Mouse (Mus musculus): ENCODE results near the gene Zfp354b.

The Zfp354b gene

GRCm38 (mm10) chr11:50931451-50931866 lies at the start of gene Zfp354b:
Zfp354b (minus strand) TSS chr11:50931633.
- DNase-seq (ENCODE audit: low spot score): peak; percentile 88

GRCm38 (mm10) chr11:50977216-50977615 lies 45.8 kb upstream of the Zfp354b start:
- no peak for DNase-seq (ENCODE audit: low spot score)

GRCm38 (mm10) chr11:50966230-50966629 lies 34.8 kb upstream of the Zfp354b start, which contains the start of gene Olfr1378:
Olfr1378 (plus strand) TSS chr11:50966530.
- no peak for DNase-seq (ENCODE audit: low spot score)

GRCm38 (mm10) chr11:50964886-50965285 lies 33.5 kb upstream of the Zfp354b start:
- no peak for DNase-seq (ENCODE audit: low spot score)

- DNase-seq (ENCODE audit: low spot score): no peak
These were observed 22.2 kb upstream of the Zfp354b start, which contains the start of gene Prop1 for GRCm38 (mm10) chr11:50953665-50954064. Prop1 (minus strand) TSS chr11:50953765.

GRCm38 (mm10) chr11:50952290-50952689 lies 20.9 kb upstream of the Zfp354b start:
- DNase-seq (ENCODE audit: low spot score): peak; percentile 51

- DNase-seq (ENCODE audit: low spot score): no peak
These were observed 12.1 kb upstream of the Zfp354b start, which contains the start of gene 4933414I15Rik for GRCm38 (mm10) chr11:50943506-50943905. 4933414I15Rik (minus strand) TSS chr11:50943765.

- DNase-seq (ENCODE audit: low spot score): no peak
These were observed 11.0 kb upstream of the Zfp354b start for GRCm38 (mm10) chr11:50942386-50942785.

GRCm38 (mm10) chr11:50939621-50940366 lies 8.4 kb upstream of the Zfp354b start:
- no peak for DNase-seq (ENCODE audit: low spot score)

- DNase-seq (ENCODE audit: low spot score): no peak
These were observed 7.0 kb upstream of the Zfp354b start for GRCm38 (mm10) chr11:50938435-50938834.

GRCm38 (mm10) chr11:50932040-50932439 lies 607 bp upstream of the Zfp354b start:
- DNase-seq (ENCODE audit: low spot score): no peak

GRCm38 (mm10) chr11:50931021-50931420 lies 412 bp downstream of the Zfp354b start:
- DNase-seq (ENCODE audit: low spot score): no peak

- DNase-seq (ENCODE audit: low spot score): no peak
These were observed 891 bp downstream of the Zfp354b start for GRCm38 (mm10) chr11:50930469-50931014.

- DNase-seq (ENCODE audit: low spot score): peak; percentile 85
These were observed 15.6 kb downstream of the Zfp354b start, which contains the start of gene Zfp2 for GRCm38 (mm10) chr11:50915671-50916320. Zfp2 (minus strand) TSS chr11:50916165.

GRCm38 (mm10) chr11:50914461-50914860 lies 17.0 kb downstream of the Zfp354b start:
- DNase-seq (ENCODE audit: low spot score): no peak

GRCm38 (mm10) chr11:50913301-50913700 lies 18.1 kb downstream of the Zfp354b start:
- no peak for DNase-seq (ENCODE audit: low spot score)

GRCm38 (mm10) chr11:50908136-50908535 lies 23.3 kb downstream of the Zfp354b start:
- no peak for DNase-seq (ENCODE audit: low spot score)

- DNase-seq (ENCODE audit: low spot score): no peak
These were observed 34.1 kb downstream of the Zfp354b start for GRCm38 (mm10) chr11:50897359-50897758.

GRCm38 (mm10) chr11:50892441-50892840 lies 39.0 kb downstream of the Zfp354b start:
- no peak for DNase-seq (ENCODE audit: low spot score)

- DNase-seq (ENCODE audit: low spot score): peak; percentile 93
These were observed 43.9 kb downstream of the Zfp354b start, which contains the start of gene Zfp454 for GRCm38 (mm10) chr11:50887390-50888128. Zfp454 (minus strand) TSS chr11:50887651.

- no peak for DNase-seq (ENCODE audit: low spot score)
These were observed 44.5 kb downstream of the Zfp354b start for GRCm38 (mm10) chr11:50886933-50887293.
